Mouse (Mus musculus) embryonic facial prominence, embryonic 11.5 days (tissue): ENCODE measurements at regions not wholly inside any gene's neighbourhood (a gene's known extent, or its start where the extent isn't known, plus 50 kb on each side); places are given as distances from the start of the nearest gene placed in this dataset.

Experiments used
- ATAC-seq: fragments of 200-750 bp; cut with Nextera tagmentation; replicated peaks from 2 replicates; pipeline ENCODE4 v1.8.0; 2017; ENCODE audit warnings: low read depth; ENCODE audit not compliant: insufficient number of reproducible peaks, low FRiP score, low TSS enrichment
- DNase-seq: peaks from one replicate; pipeline ENCODE4 v3.0.0-alpha.2; 2015; ENCODE audit warnings: low spot score
- H3K27ac ChIP-seq: fragments of 300-500 bp; sonication (generic); replicated peaks from 2 replicates; pipeline ENCODE4 v1.5.1; 2014; ENCODE audit warnings: mild to moderate bottlenecking, low read depth, low read length, control low read depth
- H3K27me3 ChIP-seq: fragments of 300-500 bp; sonication (generic); 2 replicates; pipeline ENCODE4 v1.6.1; 2014; ENCODE audit warnings: mild to moderate bottlenecking, low read length, moderate library complexity, mixed read lengths; ENCODE audit not compliant: control insufficient read depth, insufficient read depth
- H3K36me3 ChIP-seq: fragments of 300-500 bp; sonication (generic); replicated peaks from 2 replicates; pipeline ENCODE4 v1.6.1; 2014; ENCODE audit warnings: low read depth, mild to moderate bottlenecking, low read length, moderate library complexity, mixed read lengths; ENCODE audit not compliant: control insufficient read depth, insufficient read depth
- H3K4me1 ChIP-seq: fragments of 300-500 bp; sonication (generic); 2 replicates; pipeline ENCODE4 v1.6.1; 2014; ENCODE audit warnings: low read length, mixed read lengths; ENCODE audit not compliant: control insufficient read depth, insufficient read depth
- H3K4me2 ChIP-seq: fragments of 300-500 bp; sonication (generic); 2 replicates; pipeline ENCODE4 v1.6.1; 2014; ENCODE audit warnings: low read depth, mild to moderate bottlenecking, control low read depth, low read length, moderate library complexity
- H3K4me3 ChIP-seq: fragments of 300-500 bp; sonication (generic); 2 replicates; pipeline ENCODE4 v1.5.1; 2014; ENCODE audit warnings: low read depth, low read length, control low read depth
- H3K9ac ChIP-seq: fragments of 300-500 bp; sonication (generic); replicated peaks from 2 replicates; pipeline ENCODE4 v1.6.1; 2014; ENCODE audit warnings: mild to moderate bottlenecking, control low read depth, low read length
- H3K9me3 ChIP-seq: fragments of 300-500 bp; sonication (generic); replicated peaks from 2 replicates; pipeline ENCODE4 v1.6.1; 2016; ENCODE audit warnings: mild to moderate bottlenecking, low read length, inconsistent platforms, mixed read lengths; ENCODE audit not compliant: control insufficient read depth
- WGBS: fragments of 180-500 bp; shearing (Covaris S2); extraction: QIAGEN DNeasy Blood & Tissue Kit; methylation state at CpG from one replicate; pipeline ENCODE4 v1.1.7; 2014; 5-methylcytosine and 5-hydroxymethylcytosine counted together

GRCm38 (mm10) chr3:50813760-50814400 lies 370.5 kb upstream of the Slc7a11 start:
- Histone ChIP-seq H3K27ac (no peak overlapping the region), H3K27me3 (no peaks in the 10 kb centered on the region), H3K4me1 (no peaks in the 10 kb centered on the region), H3K9me3 (no peaks in the 10 kb centered on the region), H3K9ac (no peak overlapping the region), H3K4me3 (no peak overlapping the region), H3K36me3 (no peaks in the 10 kb centered on the region), H3K4me2 (no peak overlapping the region)
- DNase-seq = no peak
- ATAC-seq = peak; percentile 72; the same call in 1 of the 2 replicates
- WGBS = 84% methylated on average over 5 of the region's 5 CpGs

- no peak for ATAC-seq
- WGBS = 83% methylated on average over 10 of the region's 10 CpGs
These were observed 372.3 kb upstream of the Slc7a11 start for GRCm38 (mm10) chr3:50815716-50816115.

GRCm38 (mm10) chr3:50816479-50816878 lies 373.1 kb upstream of the Slc7a11 start:
- H3K27me3 ChIP-seq = no peaks in the 10 kb centered on the region
- DNase-seq (no peak), ATAC-seq (no peak)
- no peak overlapping the region for H3K9ac ChIP-seq
- H3K27ac ChIP-seq = no peak overlapping the region
- WGBS = 79% methylated on average over 8 of the region's 8 CpGs
- H3K4me2 ChIP-seq = no peak overlapping the region
- H3K9me3 ChIP-seq = no peaks in the 10 kb centered on the region
- H3K36me3 ChIP-seq = no peaks in the 10 kb centered on the region
- no peaks in the 10 kb centered on the region for H3K4me1 ChIP-seq
- H3K4me3 ChIP-seq = no peak overlapping the region

More at GRCm38 (mm10) chr3:50815716-50816115, 372.3 kb upstream of the Slc7a11 start:
- Histone ChIP-seq H3K36me3 (no peaks in the 10 kb centered on the region), H3K9me3 (no peaks in the 10 kb centered on the region), H3K9ac (no peak overlapping the region), H3K27me3 (no peaks in the 10 kb centered on the region), H3K27ac (no peak overlapping the region), H3K4me2 (no peak overlapping the region), H3K4me3 (no peak overlapping the region), H3K4me1 (no peaks in the 10 kb centered on the region)
- DNase-seq = no peak

GRCm38 (mm10) chr3:50817361-50817760 lies 373.9 kb upstream of the Slc7a11 start:
- H3K36me3 ChIP-seq = no peaks in the 10 kb centered on the region
- no peaks in the 10 kb centered on the region for H3K9me3 ChIP-seq
- H3K27me3 ChIP-seq = no peaks in the 10 kb centered on the region
- no peaks in the 10 kb centered on the region for H3K4me1 ChIP-seq
- WGBS = 81% methylated on average over 3 of the region's 3 CpGs
- no peak overlapping the region for H3K4me3 ChIP-seq
- no peak for ATAC-seq
- H3K4me2 ChIP-seq = no peak overlapping the region
- no peak overlapping the region for H3K9ac ChIP-seq
- no peak for DNase-seq
- H3K27ac ChIP-seq = no peak overlapping the region

GRCm38 (mm10) chr3:50820776-50821175 lies 377.4 kb upstream of the Slc7a11 start:
- H3K36me3 ChIP-seq = no peaks in the 10 kb centered on the region
- ATAC-seq (no peak), DNase-seq (no peak)
- no peak overlapping the region for H3K4me2 ChIP-seq
- no peak overlapping the region for H3K9ac ChIP-seq
- no peak overlapping the region for H3K4me3 ChIP-seq
- 63% methylated on average over 1 of the region's 1 CpGs for WGBS
- H3K27ac ChIP-seq = no peak overlapping the region
- H3K9me3 ChIP-seq = no peaks in the 10 kb centered on the region
- H3K4me1 ChIP-seq = no peaks in the 10 kb centered on the region
- H3K27me3 ChIP-seq = no peaks in the 10 kb centered on the region

GRCm38 (mm10) chr3:50825534-50826423 lies 382.4 kb upstream of the Slc7a11 start:
- no peaks in the 10 kb centered on the region for H3K4me1 ChIP-seq
- H3K36me3 ChIP-seq = no peaks in the 10 kb centered on the region
- WGBS = 66% methylated on average over 5 of the region's 5 CpGs
- no peak for ATAC-seq
- DNase-seq = no peak
- H3K9ac ChIP-seq = no peak overlapping the region
- H3K27ac ChIP-seq = no peak overlapping the region
- no peak overlapping the region for H3K4me2 ChIP-seq
- H3K9me3 ChIP-seq = no peaks in the 10 kb centered on the region
- no peak overlapping the region for H3K4me3 ChIP-seq
- no peaks in the 10 kb centered on the region for H3K27me3 ChIP-seq

- Histone ChIP-seq H3K9me3 (no peaks in the 10 kb centered on the region), H3K4me2 (no peak overlapping the region), H3K9ac (no peak overlapping the region), H3K36me3 (no peaks in the 10 kb centered on the region), H3K4me1 (no peaks in the 10 kb centered on the region), H3K4me3 (no peak overlapping the region), H3K27ac (no peak overlapping the region), H3K27me3 (no peaks in the 10 kb centered on the region)
- no peak for ATAC-seq
- 53% methylated on average over 2 of the region's 2 CpGs for WGBS
- peak; percentile 35 for DNase-seq
These were observed 383.0 kb upstream of the Slc7a11 start for GRCm38 (mm10) chr3:50826424-50826819.

GRCm38 (mm10) chr3:50829211-50829610 lies 385.8 kb upstream of the Slc7a11 start:
- Histone ChIP-seq H3K27me3 (no peaks in the 10 kb centered on the region), H3K4me2 (no peak overlapping the region), H3K9me3 (no peaks in the 10 kb centered on the region), H3K4me3 (no peak overlapping the region), H3K9ac (no peak overlapping the region), H3K4me1 (no peaks in the 10 kb centered on the region), H3K27ac (no peak overlapping the region), H3K36me3 (no peaks in the 10 kb centered on the region)
- WGBS = 84% methylated on average over 3 of the region's 3 CpGs
- DNase-seq (no peak), ATAC-seq (no peak)
